Mouse (Mus musculus) kidney, adult 2 months (tissue): Measurements from ENCODE around the gene Ggt7.

Source experiments
- CTCF ChIP-seq: fragments of 200-500 bp; conservative IDR thresholded peaks from 2 replicates; pipeline ENCODE4 v1.5.1; 2011; ENCODE audit warnings: low read depth, mild to moderate bottlenecking, control low read depth, low read length, moderate library complexity, mixed read lengths; ENCODE audit not compliant: insufficient read depth, insufficient read length
- POLR2A ChIP-seq: fragments of 200-500 bp; IDR thresholded peaks from one replicate; pipeline ENCODE4 v1.6.1; 2011; ENCODE audit warnings: low read depth, low read length, control low read depth

DNA sequence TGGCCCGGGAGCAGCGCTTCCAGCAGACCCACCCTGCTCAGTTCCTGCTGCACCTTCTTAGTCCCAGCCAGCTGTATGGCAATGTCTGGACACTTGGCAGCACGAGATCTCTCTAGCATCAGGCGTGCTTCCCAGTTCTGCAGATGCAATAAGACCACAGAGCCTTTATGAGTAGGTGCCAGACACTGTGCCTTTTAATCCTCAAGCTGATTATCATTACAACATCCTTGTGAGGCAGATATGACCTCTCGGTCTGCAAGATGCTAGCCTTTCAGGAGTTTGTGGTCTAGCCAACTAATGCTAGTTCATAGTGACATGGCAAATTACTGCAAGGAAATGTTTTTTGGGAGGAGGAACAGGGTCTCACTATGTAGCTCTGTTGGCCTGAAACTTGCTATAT lies 49.7 kb upstream of the Ggt7 start:
- TF ChIP-seq POLR2A (no peak), CTCF (no peak)
